Mouse (Mus musculus): ENCODE data around the gene Mrgprf. TPM values are rescaled to one million over a fixed set of nuclear protein-coding genes. Genes with fewer than 3 reads are reported as not detected.
A peak's percentile ranks its signal among the peaks of the same experiment; 100 is the strongest.

The Mrgprf gene
- polyA plus RNA-seq (2015; fragmentation: Nextera tagmentation; extraction: Ambion mirVana), result 2.2 and 2.4 TPM in 2 replicates

DNA sequence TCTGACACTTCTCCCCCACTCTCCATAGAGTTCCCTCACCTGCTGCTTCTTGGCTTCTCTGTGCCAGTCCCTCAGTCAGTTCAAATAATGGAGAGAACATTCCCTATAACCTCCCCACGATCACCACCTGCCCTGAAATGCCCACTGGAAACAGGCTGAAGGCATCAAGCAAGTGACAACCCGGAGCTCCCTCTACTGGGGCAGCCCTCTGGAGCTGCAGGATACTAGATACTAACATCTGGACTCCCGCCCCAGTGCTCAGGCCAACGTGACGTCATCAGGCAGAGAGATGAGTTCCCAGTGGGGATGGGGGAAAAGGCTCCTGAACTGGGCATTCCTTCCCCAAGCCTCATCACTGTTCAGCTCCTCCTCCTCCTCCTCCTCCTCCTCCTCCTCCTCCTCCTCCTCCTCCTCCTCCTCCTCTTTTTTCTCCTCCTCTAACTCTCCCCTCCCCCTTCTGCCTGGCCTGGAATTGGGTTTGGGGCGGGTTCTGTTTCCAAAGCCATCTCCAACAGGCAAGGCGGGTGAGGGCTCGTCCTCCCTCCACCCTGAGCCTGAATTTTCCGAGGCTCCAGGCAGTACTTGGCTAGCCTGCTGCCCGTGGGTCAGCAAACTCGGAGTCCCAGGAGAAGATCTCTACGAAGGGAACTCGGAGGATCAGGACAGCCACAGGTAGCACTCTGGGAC is at the start of gene Mrgprf:
TSS of gene Mrgprf (plus strand) at position 508 of the 687 bp plus-strand sequence.
- WGBS, result 32% methylated on average over 12 of the region's 13 CpGs
- no peak for ATAC-seq (ENCODE audit: low read depth)
- Histone ChIP-seq H3K27me3 (ENCODE audit: control insufficient read depth, insufficient read depth, low read depth, low read length) (no peaks in the 10 kb centered on the region), H3K9ac (ENCODE audit: low read length) (0 out of 2 replicates have a peak within 1 kb of the TSS, but pooled peaks have one; percentile 10), H3K9me3 (ENCODE audit: control insufficient read depth, low read length) (no peaks in the 10 kb centered on the region), H3K4me2 (ENCODE audit: low read depth, low read length) (no peak within 1 kb of the TSS), H3K4me1 (replicated peaks; ENCODE audit: control insufficient read depth, insufficient read depth, low read length) (peaks cover 13% of the 10 kb centered on the region), H3K4me3 (ENCODE audit: low read length) (no peak within 1 kb of the TSS), H3K27ac (ENCODE audit: low read length) (peak within 1 kb of the TSS; percentile 34; the same call in 1 of the 2 replicates), H3K36me3 (ENCODE audit: control insufficient read depth, insufficient read depth, low read length) (no peaks in the 10 kb centered on the region)

DNA sequence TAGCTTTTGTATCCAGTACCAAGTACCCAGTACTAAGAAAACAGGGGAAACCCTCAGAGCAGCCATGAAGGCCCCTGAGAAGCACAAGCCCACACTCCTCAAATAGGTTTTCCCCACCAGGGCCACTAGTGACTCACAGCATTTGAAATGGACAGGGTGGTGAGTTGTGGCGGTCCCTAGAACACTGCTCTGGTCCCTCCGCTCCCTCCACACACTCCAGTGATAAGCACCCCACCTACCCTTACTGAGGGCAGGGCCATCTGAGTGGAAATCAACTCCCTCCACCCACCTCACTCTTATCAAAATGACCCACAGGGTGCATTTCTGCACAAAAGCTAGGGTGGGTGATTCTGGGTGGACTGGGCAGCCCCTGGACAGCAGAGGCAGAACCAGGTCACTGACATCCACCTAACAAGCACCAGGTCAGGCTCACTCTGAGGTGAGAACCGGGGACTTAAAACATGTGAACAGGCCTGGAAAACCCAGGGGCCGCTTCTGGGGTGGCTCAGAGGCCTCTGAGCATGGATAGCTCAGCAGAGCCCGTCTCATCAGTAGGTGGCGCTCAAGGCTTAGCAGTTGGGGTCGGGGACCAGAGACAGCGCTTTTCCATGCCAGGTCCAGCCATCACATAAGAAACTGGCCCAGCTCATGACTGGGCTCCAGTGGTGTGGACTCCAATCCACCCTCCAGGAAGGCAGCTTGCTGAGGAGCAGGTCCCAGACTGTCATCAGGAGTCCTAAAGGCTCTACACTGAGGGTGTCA is 47.7 kb upstream of the Mrgprf start:
- WGBS, result 26% methylated on average over 8 of the region's 8 CpGs
- Histone ChIP-seq H3K9me3 (ENCODE audit: control insufficient read depth, low read length) (no peaks in the 10 kb centered on the region), H3K27me3 (ENCODE audit: control insufficient read depth, insufficient read depth, low read depth, low read length) (no peaks in the 10 kb centered on the region), H3K4me2 (ENCODE audit: low read depth, low read length) (no peak overlapping the region), H3K4me1 (replicated peaks; ENCODE audit: control insufficient read depth, insufficient read depth, low read length) (no peaks in the 10 kb centered on the region), H3K27ac (ENCODE audit: low read length) (no peak overlapping the region), H3K4me3 (ENCODE audit: low read length) (no peak overlapping the region), H3K36me3 (ENCODE audit: control insufficient read depth, insufficient read depth, low read length) (peaks cover 4% of the 10 kb centered on the region; the same call in 1 of the 2 replicates), H3K9ac (ENCODE audit: low read length) (no peak overlapping the region)
- ATAC-seq (ENCODE audit: low read depth), result peak; percentile 73

DNA sequence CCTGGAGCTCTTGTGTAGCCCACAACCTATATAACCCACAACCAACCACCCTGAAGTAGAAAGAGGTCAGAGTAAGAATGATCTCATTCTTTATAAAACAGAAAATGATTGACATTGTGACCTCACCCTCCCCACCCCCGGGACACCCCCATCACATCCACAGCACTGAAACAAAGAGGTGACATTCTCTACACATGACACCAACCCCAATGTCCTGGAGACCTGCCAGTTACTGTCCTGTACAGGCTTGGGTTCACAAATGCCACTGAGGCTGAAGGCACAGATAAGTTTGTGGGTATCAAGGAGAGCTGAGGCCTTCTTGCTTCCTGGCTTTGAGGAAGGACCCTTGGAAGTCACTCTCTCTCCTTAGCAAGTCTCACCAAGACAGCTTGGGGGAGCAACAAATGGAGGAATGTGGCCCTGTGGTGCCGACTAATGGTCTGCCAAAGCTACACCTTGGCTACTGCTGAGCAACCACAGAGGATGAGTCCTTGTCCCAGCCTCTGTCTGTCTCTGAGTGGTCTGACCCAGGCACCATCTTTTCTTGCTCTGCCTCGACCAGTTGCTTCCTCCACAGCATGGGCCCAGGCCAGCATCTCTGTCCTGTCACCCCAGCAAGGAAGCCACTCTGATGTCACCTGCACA is 46.5 kb upstream of the Mrgprf start:
- H3K9ac ChIP-seq (ENCODE audit: low read length), result no peak overlapping the region
- peaks cover 4% of the 10 kb centered on the region for H3K36me3 ChIP-seq (ENCODE audit: control insufficient read depth, insufficient read depth, low read length)
- ATAC-seq (ENCODE audit: low read depth), result no peak
- no peaks in the 10 kb centered on the region for H3K27me3 ChIP-seq (ENCODE audit: control insufficient read depth, insufficient read depth, low read depth, low read length)
- no peak overlapping the region for H3K27ac ChIP-seq (ENCODE audit: low read length)
- WGBS, result 51% methylated on average over 3 of the region's 3 CpGs
- H3K4me1 ChIP-seq (replicated peaks; ENCODE audit: control insufficient read depth, insufficient read depth, low read length), result no peaks in the 10 kb centered on the region
- no peak overlapping the region for H3K4me3 ChIP-seq (ENCODE audit: low read length)
- no peaks in the 10 kb centered on the region for H3K9me3 ChIP-seq (ENCODE audit: control insufficient read depth, low read length)
- no peak overlapping the region for H3K4me2 ChIP-seq (ENCODE audit: low read depth, low read length)

DNA sequence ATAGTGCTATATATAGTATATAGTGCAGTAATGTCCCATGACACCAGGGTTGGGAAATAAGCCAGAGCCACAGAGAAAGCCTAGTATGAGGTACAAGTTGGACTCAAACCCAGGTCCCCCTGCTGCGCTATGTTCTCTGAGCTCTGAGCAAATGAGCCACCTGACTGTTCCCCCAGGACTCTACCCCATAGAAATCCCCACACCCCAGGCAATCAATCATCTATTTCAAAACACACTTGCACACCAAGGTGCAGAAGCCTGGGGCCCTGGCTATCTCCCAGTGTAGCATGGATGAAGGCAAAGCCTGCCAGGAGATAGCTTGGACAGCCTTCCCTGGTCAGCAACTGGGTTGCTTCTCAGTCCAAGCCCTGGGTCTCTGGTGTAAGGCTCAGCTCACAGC is 44.5 kb upstream of the Mrgprf start:
- no peak overlapping the region for H3K4me3 ChIP-seq (ENCODE audit: low read length)
- no peak for ATAC-seq (ENCODE audit: low read depth)
- peaks cover 14% of the 10 kb centered on the region for H3K36me3 ChIP-seq (ENCODE audit: control insufficient read depth, insufficient read depth, low read length)
- no peak overlapping the region for H3K4me2 ChIP-seq (ENCODE audit: low read depth, low read length)
- no peaks in the 10 kb centered on the region for H3K27me3 ChIP-seq (ENCODE audit: control insufficient read depth, insufficient read depth, low read depth, low read length)
- no peak overlapping the region for H3K27ac ChIP-seq (ENCODE audit: low read length)
- H3K9me3 ChIP-seq (ENCODE audit: control insufficient read depth, low read length), result no peaks in the 10 kb centered on the region
- H3K4me1 ChIP-seq (replicated peaks; ENCODE audit: control insufficient read depth, insufficient read depth, low read length), result no peaks in the 10 kb centered on the region
- WGBS, result 94% methylated on average over 1 of the region's 1 CpGs
- no peak overlapping the region for H3K9ac ChIP-seq (ENCODE audit: low read length)

DNA sequence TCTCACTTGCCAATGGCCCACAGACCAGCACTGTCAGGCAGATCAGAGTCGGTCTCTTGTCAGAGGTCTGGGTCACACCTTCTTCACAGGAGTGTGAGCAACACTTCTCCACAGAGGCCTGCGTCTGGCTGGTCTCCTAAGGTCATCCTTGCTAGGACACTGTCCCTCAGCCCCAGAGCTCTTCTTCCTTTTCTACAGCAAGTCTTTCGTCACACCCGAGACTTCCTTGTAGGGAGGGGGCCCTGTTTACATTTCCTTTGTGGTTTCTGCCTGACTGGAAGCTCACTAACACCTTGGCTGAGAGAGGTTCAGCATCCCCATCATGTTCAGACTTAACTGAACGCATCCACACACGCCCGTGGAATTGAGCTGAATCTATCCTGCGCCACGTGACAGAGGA is 36.4 kb upstream of the Mrgprf start:
- Histone ChIP-seq H3K36me3 (ENCODE audit: control insufficient read depth, insufficient read depth, low read length) (peaks cover 28% of the 10 kb centered on the region), H3K27ac (ENCODE audit: low read length) (no peak overlapping the region), H3K4me1 (replicated peaks; ENCODE audit: control insufficient read depth, insufficient read depth, low read length) (no peaks in the 10 kb centered on the region), H3K9ac (ENCODE audit: low read length) (no peak overlapping the region), H3K9me3 (ENCODE audit: control insufficient read depth, low read length) (no peaks in the 10 kb centered on the region), H3K4me3 (ENCODE audit: low read length) (no peak overlapping the region), H3K27me3 (ENCODE audit: control insufficient read depth, insufficient read depth, low read depth, low read length) (no peaks in the 10 kb centered on the region), H3K4me2 (ENCODE audit: low read depth, low read length) (no peak overlapping the region)
- WGBS, result 51% methylated on average over 9 of the region's 9 CpGs
- ATAC-seq (ENCODE audit: low read depth), result no peak

DNA sequence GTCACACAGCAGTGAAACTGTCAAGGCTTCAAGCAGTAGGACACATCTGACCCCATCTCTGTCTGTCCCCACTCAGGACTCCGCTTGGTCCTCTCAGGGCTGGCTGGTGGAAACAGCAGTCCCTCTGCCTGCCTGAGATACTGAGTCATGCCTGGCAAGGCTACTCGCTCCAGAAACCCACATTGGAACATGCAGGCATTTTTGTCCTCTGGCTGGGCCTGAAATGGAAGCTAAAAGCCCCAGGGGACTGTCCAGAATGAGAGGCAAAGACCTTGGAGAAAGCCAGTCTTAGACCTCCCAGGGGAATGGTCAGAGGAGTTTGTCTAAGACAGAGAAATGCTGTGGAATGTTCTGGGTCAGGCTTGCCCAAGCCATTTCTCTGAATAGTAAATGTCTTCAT is 34.6 kb upstream of the Mrgprf start:
- peaks cover 19% of the 10 kb centered on the region for H3K36me3 ChIP-seq (ENCODE audit: control insufficient read depth, insufficient read depth, low read length)
- no peaks in the 10 kb centered on the region for H3K27me3 ChIP-seq (ENCODE audit: control insufficient read depth, insufficient read depth, low read depth, low read length)

DNA sequence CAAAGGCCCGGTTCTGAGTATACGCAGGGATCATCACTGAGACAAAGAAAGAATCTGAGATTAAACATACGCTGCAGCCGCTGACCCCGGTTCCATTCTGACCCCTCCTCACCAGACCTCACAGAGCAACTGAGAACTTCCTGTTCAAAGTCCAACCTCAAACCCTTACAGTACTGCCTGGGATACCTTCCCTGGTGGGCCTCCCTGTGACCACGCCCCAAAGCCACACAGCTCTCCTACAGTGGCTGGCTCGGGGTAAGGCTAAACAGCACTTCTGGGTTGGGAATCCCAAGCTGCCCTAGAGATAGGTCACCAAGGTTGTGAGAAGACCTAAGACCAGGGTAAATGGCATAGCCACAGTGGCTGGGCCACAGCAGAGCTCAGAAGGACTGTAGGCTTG is 31.7 kb upstream of the Mrgprf start:
- Histone ChIP-seq H3K36me3 (ENCODE audit: control insufficient read depth, insufficient read depth, low read length) (peaks cover 27% of the 10 kb centered on the region), H3K9ac (ENCODE audit: low read length) (no peak overlapping the region), H3K4me1 (replicated peaks; ENCODE audit: control insufficient read depth, insufficient read depth, low read length) (no peaks in the 10 kb centered on the region), H3K27ac (ENCODE audit: low read length) (no peak overlapping the region), H3K4me3 (ENCODE audit: low read length) (no peak overlapping the region), H3K9me3 (ENCODE audit: control insufficient read depth, low read length) (no peaks in the 10 kb centered on the region), H3K27me3 (ENCODE audit: control insufficient read depth, insufficient read depth, low read depth, low read length) (no peaks in the 10 kb centered on the region), H3K4me2 (ENCODE audit: low read depth, low read length) (no peak overlapping the region)
- ATAC-seq (ENCODE audit: low read depth), result no peak
- WGBS, result 88% methylated on average over 7 of the region's 7 CpGs

More for the DNA sequence above, 34.6 kb upstream of the Mrgprf start:
- 76% methylated on average over 2 of the region's 2 CpGs for whole genome bisulfite sequencing
- no peak for ATAC-seq (ENCODE audit: low read depth)
- Histone ChIP-seq H3K4me1 (replicated peaks; ENCODE audit: control insufficient read depth, insufficient read depth, low read length) (no peaks in the 10 kb centered on the region), H3K4me2 (ENCODE audit: low read depth, low read length) (no peak overlapping the region), H3K27ac (ENCODE audit: low read length) (no peak overlapping the region), H3K9me3 (ENCODE audit: control insufficient read depth, low read length) (no peaks in the 10 kb centered on the region), H3K4me3 (ENCODE audit: low read length) (no peak overlapping the region), H3K9ac (ENCODE audit: low read length) (no peak overlapping the region)

DNA sequence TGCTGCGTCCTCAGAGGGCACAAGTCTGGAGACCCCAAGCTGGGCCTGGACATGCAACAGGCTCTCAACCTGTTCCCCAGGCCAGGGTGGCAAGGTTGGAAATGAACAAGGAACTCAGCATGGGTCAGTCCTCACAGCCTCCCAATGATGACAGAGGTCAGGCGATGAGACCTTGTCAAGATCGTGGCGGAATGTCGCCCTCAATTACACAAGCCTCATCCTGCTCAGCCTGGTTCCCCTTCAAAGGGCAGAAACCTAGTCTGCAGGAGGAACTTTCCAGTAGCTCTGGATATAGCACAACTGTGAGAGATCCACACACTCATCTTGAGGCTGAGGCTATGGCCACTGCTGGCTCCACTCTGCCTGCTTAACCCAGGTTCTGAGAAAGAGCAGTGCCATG is 29.7 kb upstream of the Mrgprf start:
- no peak overlapping the region for H3K4me3 ChIP-seq (ENCODE audit: low read length)
- H3K4me1 ChIP-seq (replicated peaks; ENCODE audit: control insufficient read depth, insufficient read depth, low read length), result no peaks in the 10 kb centered on the region
- no peaks in the 10 kb centered on the region for H3K9me3 ChIP-seq (ENCODE audit: control insufficient read depth, low read length)
- H3K27ac ChIP-seq (ENCODE audit: low read length), result no peak overlapping the region
- no peaks in the 10 kb centered on the region for H3K27me3 ChIP-seq (ENCODE audit: control insufficient read depth, insufficient read depth, low read depth, low read length)
- no peak for ATAC-seq (ENCODE audit: low read depth)
- H3K4me2 ChIP-seq (ENCODE audit: low read depth, low read length), result no peak overlapping the region
- no peak overlapping the region for H3K9ac ChIP-seq (ENCODE audit: low read length)
- peaks cover 25% of the 10 kb centered on the region for H3K36me3 ChIP-seq (ENCODE audit: control insufficient read depth, insufficient read depth, low read length)
- WGBS, result 89% methylated on average over 5 of the region's 5 CpGs

DNA sequence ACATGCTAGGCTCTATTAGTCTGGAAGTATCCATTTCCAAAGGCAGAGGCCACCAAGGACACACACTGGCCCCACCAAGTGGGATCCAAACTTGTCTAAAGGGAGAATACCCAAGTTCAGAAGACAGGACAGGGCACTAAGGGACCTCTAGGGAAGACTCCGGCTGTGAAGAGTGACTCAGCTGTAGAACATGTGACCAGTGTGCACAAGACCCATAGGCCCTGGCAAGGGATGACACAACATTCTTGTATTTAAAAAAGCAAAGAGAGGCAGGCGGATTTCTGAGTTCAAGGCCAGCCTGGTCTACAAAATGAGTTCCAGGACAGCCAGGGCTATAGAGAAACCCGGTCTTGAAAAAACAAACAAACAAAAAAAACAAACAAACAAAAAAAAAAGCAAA is 25.1 kb upstream of the Mrgprf start:
- 72% methylated on average over 3 of the region's 3 CpGs for WGBS
- Histone ChIP-seq H3K27ac (ENCODE audit: low read length) (no peak overlapping the region), H3K4me1 (replicated peaks; ENCODE audit: control insufficient read depth, insufficient read depth, low read length) (no peaks in the 10 kb centered on the region), H3K27me3 (ENCODE audit: control insufficient read depth, insufficient read depth, low read depth, low read length) (no peaks in the 10 kb centered on the region), H3K9me3 (ENCODE audit: control insufficient read depth, low read length) (no peaks in the 10 kb centered on the region), H3K9ac (ENCODE audit: low read length) (no peak overlapping the region), H3K4me3 (ENCODE audit: low read length) (no peak overlapping the region), H3K36me3 (ENCODE audit: control insufficient read depth, insufficient read depth, low read length) (peaks cover 28% of the 10 kb centered on the region), H3K4me2 (ENCODE audit: low read depth, low read length) (no peak overlapping the region)
- ATAC-seq (ENCODE audit: low read depth), result no peak

Data from lung, embryonic 16.5 days (tissue).